Mouse (Mus musculus): ENCODE measurements around the gene Epb41l3. TPM values are rescaled to one million over a fixed set of nuclear protein-coding genes. Genes with fewer than 3 reads are reported as not detected.

Epb41l3 gene
- total RNA-seq, 1 experiment, result 16.8 TPM

DNA sequence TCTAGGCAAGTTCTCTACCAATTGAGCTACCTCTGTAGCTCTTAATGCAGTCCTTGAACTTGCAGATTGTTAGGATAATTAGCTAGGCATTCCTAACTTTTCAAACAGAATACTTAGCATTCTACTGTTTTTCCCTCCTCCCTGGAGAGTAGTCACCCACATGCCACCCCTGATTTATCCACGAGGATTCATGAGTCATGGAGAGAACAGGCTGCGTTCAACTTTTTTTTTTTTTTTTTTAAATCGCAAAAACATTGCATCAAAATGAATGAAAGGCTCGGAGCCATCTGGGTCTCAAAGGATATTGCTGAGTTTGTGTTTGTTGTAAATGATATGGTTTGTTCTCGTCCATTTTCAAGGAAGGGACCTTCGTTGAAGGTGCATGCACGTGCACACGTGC is 79.6 kb downstream of the Epb41l3 start:
- Histone ChIP-seq H3K9me3 (ENCODE audit: control insufficient read depth, insufficient read depth, low read depth, low read length) (no peaks in the 10 kb centered on the region), H3K36me3 (ENCODE audit: control insufficient read depth, insufficient read depth, low read length, poor library complexity, severe bottlenecking) (no peaks in the 10 kb centered on the region), H3K27ac (ENCODE audit: insufficient read depth, low read depth, low read length, poor library complexity, severe bottlenecking) (no peak overlapping the region), H3K4me1 (ENCODE audit: control insufficient read depth in 2 of 2, insufficient read depth in 2 of 2, low read length in 2 of 2, poor library complexity in 1 of 2) (no peaks in the 10 kb centered on the region; a peak in 1 of 4 replicates), H3K9ac (ENCODE audit: insufficient read depth, low read depth, low read length, poor library complexity, severe bottlenecking) (no peak overlapping the region), H3K4me3 (ENCODE audit: insufficient read depth in 1 of 2, low read depth in 1 of 2, low read length in 2 of 2, poor library complexity in 1 of 2, severe bottlenecking in 1 of 2) (no peak overlapping the region)
- in situ Hi-C loops (cut with MboI; ENCODE audit: low sequenced_read_pairs in 2 of 2, unreplicated experiment in 2 of 2), result no loop called here
- no peak for TF ChIP-seq ZC3H11A (IDR thresholded peaks at IDR 0.05; ENCODE audit: borderline replicate concordance, low read depth, low read length)
- TF ChIP-seq CHD2 (IDR thresholded peaks at IDR 0.05; ENCODE audit: low read depth, low read length), result no peak
- TF ChIP-seq HCFC1 (IDR thresholded peaks at IDR 0.05; ENCODE audit: borderline replicate concordance, insufficient read depth, low read length), result no peak
- no peak for TF ChIP-seq MAFK (IDR thresholded peaks at IDR 0.05; ENCODE audit: insufficient read depth, low read depth, low read length)
- TF ChIP-seq ZNF384 (IDR thresholded peaks at IDR 0.05; ENCODE audit: low read depth, low read length), result no peak
- no peak for DNase-seq (ENCODE audit: low read depth, low spot score)

DNA sequence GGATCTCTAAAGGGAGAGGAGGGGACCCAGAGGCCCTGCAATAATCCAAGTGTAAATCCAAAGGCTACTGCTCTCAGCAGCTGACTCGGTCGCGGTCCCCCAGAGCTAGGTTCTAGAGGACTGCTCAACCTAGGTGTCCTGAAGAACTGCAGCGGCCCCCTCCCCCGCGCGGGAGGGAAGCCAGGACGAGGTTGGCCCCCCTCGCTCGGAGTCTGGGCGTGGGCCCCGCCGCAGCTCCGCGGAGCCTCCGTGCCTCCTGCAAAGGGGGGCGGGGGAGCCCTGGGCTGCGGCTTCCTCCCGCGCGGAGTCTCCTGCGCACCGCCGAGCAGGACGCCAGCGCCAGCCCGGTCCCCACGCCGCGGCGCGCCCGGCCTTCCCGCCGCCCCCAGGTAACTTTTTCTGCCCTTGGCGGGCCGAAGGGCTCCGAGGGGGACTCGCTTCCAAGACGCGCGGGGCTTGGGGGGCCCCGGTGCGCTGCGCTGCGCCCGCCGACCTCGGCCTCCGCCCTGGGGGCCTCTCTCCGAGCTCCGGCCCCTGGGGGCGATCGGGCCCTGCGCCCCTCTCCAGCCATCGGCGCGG is 81.1 kb downstream of the Epb41l3 start:
- DNase-seq (ENCODE audit: low read depth, low spot score), result peak; percentile 17
- Histone ChIP-seq H3K4me3 (ENCODE audit: insufficient read depth in 1 of 2, low read depth in 1 of 2, low read length in 2 of 2, poor library complexity in 1 of 2, severe bottlenecking in 1 of 2) (peak overlapping the region; percentile 78 to 95), H3K4me1 (ENCODE audit: control insufficient read depth in 2 of 2, insufficient read depth in 2 of 2, low read length in 2 of 2, poor library complexity in 1 of 2) (no peaks in the 10 kb centered on the region; a peak in 1 of 4 replicates), H3K36me3 (ENCODE audit: control insufficient read depth, insufficient read depth, low read length, poor library complexity, severe bottlenecking) (no peaks in the 10 kb centered on the region), H3K9me3 (ENCODE audit: control insufficient read depth, insufficient read depth, low read depth, low read length) (no peaks in the 10 kb centered on the region), H3K27ac (ENCODE audit: insufficient read depth, low read depth, low read length, poor library complexity, severe bottlenecking) (no peak overlapping the region), H3K9ac (ENCODE audit: insufficient read depth, low read depth, low read length, poor library complexity, severe bottlenecking) (peak overlapping the region; percentile 83)
- in situ Hi-C loops (cut with MboI; ENCODE audit: low sequenced_read_pairs in 2 of 2, unreplicated experiment in 2 of 2), result no loop called here
- TF ChIP-seq CHD2 (IDR thresholded peaks at IDR 0.05; ENCODE audit: low read depth, low read length) (no peak), MAFK (IDR thresholded peaks at IDR 0.05; ENCODE audit: insufficient read depth, low read depth, low read length) (no peak), ZNF384 (IDR thresholded peaks at IDR 0.05; ENCODE audit: low read depth, low read length) (no peak), HCFC1 (IDR thresholded peaks at IDR 0.05; ENCODE audit: borderline replicate concordance, insufficient read depth, low read length) (no peak), ZC3H11A (IDR thresholded peaks at IDR 0.05; ENCODE audit: borderline replicate concordance, low read depth, low read length) (no peak)

DNA sequence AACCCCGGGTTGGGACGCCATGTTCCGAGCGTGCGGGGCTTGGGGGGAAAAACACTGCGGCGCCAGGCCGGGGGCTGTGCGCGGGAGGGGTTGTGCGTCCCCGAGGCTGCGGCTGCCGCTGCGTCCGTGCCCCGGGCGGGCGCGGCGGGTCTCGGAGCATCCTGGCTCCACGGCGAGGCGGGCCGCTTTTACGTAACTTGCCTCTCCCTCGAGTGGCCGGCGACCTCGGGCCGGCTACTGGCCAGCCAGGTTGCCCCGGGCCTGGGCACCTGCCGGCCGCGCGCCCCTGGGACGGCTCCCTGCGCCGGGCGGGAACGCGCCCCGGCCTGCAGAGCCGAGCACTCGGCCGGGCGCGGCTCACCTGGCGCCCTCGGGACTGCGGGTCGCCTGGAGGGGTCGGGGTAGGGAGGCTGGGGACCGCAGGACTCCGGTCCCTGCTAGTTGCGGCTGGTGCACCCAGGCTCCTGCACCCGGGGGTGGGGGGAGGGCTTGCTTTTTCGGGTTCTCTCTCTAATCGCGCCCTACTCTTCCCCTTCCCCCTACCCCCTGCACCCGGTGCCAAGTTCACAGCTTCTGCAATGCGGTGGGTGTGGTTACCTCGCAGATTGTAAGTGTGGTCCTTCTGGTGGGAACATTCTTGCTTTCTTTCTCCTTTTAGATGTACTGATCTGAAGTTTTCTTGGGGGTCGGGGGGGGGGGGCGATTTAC is 81.8 kb downstream of the Epb41l3 start:
- in situ Hi-C loops (cut with MboI; ENCODE audit: low sequenced_read_pairs in 2 of 2, unreplicated experiment in 2 of 2), result no loop called here
- peak; percentile 21 for DNase-seq (ENCODE audit: low read depth, low spot score)
- Histone ChIP-seq H3K9ac (ENCODE audit: insufficient read depth, low read depth, low read length, poor library complexity, severe bottlenecking) (peak overlapping the region; percentile 83), H3K36me3 (ENCODE audit: control insufficient read depth, insufficient read depth, low read length, poor library complexity, severe bottlenecking) (no peaks in the 10 kb centered on the region), H3K9me3 (ENCODE audit: control insufficient read depth, insufficient read depth, low read depth, low read length) (no peaks in the 10 kb centered on the region), H3K4me3 (ENCODE audit: insufficient read depth in 1 of 2, low read depth in 1 of 2, low read length in 2 of 2, poor library complexity in 1 of 2, severe bottlenecking in 1 of 2) (peak overlapping the region; percentile 78 to 95), H3K4me1 (ENCODE audit: control insufficient read depth in 2 of 2, insufficient read depth in 2 of 2, low read length in 2 of 2, poor library complexity in 1 of 2) (no peaks in the 10 kb centered on the region; a peak in 1 of 4 replicates), H3K27ac (ENCODE audit: insufficient read depth, low read depth, low read length, poor library complexity, severe bottlenecking) (no peak overlapping the region)
- TF ChIP-seq HCFC1 (IDR thresholded peaks at IDR 0.05; ENCODE audit: borderline replicate concordance, insufficient read depth, low read length), result no peak
- TF ChIP-seq ZC3H11A (IDR thresholded peaks at IDR 0.05; ENCODE audit: borderline replicate concordance, low read depth, low read length), result no peak
- no peak for TF ChIP-seq CHD2 (IDR thresholded peaks at IDR 0.05; ENCODE audit: low read depth, low read length)
- TF ChIP-seq ZNF384 (IDR thresholded peaks at IDR 0.05; ENCODE audit: low read depth, low read length), result no peak
- TF ChIP-seq MAFK (IDR thresholded peaks at IDR 0.05; ENCODE audit: insufficient read depth, low read depth, low read length), result no peak

DNA sequence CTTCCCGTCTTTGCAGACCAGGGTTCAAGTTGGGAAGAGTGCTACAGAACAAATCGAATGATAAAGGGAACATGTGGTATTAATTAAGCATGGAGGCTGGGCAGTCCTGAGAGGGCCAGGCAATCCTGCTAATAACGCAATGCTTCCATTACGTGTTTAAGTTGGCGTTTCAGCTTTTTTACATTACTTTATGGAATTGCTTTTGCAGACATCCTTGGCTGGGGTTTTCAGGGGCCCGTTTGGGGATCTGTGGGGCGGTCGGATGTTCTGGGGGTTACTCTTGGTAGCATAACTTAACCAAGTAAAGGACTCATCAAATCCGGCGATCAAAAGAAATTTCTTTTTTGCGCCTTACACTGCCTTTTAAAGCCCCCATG is 82.3 kb downstream of the Epb41l3 start:
- Histone ChIP-seq H3K36me3 (ENCODE audit: control insufficient read depth, insufficient read depth, low read length, poor library complexity, severe bottlenecking) (no peaks in the 10 kb centered on the region), H3K9ac (ENCODE audit: insufficient read depth, low read depth, low read length, poor library complexity, severe bottlenecking) (no peak overlapping the region), H3K27ac (ENCODE audit: insufficient read depth, low read depth, low read length, poor library complexity, severe bottlenecking) (no peak overlapping the region), H3K4me1 (ENCODE audit: control insufficient read depth in 2 of 2, insufficient read depth in 2 of 2, low read length in 2 of 2, poor library complexity in 1 of 2) (no peaks in the 10 kb centered on the region; a peak in 1 of 4 replicates), H3K9me3 (ENCODE audit: control insufficient read depth, insufficient read depth, low read depth, low read length) (no peaks in the 10 kb centered on the region), H3K4me3 (ENCODE audit: insufficient read depth in 1 of 2, low read depth in 1 of 2, low read length in 2 of 2, poor library complexity in 1 of 2, severe bottlenecking in 1 of 2) (peak overlapping the region; percentile 78 to 95)
- no peak for DNase-seq (ENCODE audit: low read depth, low spot score)
- in situ Hi-C loops (cut with MboI; ENCODE audit: low sequenced_read_pairs in 2 of 2, unreplicated experiment in 2 of 2), result no loop called here
- TF ChIP-seq CHD2 (IDR thresholded peaks at IDR 0.05; ENCODE audit: low read depth, low read length) (no peak), ZC3H11A (IDR thresholded peaks at IDR 0.05; ENCODE audit: borderline replicate concordance, low read depth, low read length) (no peak), HCFC1 (IDR thresholded peaks at IDR 0.05; ENCODE audit: borderline replicate concordance, insufficient read depth, low read length) (no peak), MAFK (IDR thresholded peaks at IDR 0.05; ENCODE audit: insufficient read depth, low read depth, low read length) (no peak), ZNF384 (IDR thresholded peaks at IDR 0.05; ENCODE audit: low read depth, low read length) (no peak)

All from ES-E14 (cell line).